Mouse (Mus musculus): ENCODE results near the gene Rgs14. TPM values are rescaled to one million over a fixed set of nuclear protein-coding genes. Genes with fewer than 3 reads are reported as not detected.
A peak's percentile ranks its signal among the peaks of the same experiment; 100 is the strongest.

Gene Rgs14
- total RNA-seq, 1 experiment, result 0.62 TPM

DNA sequence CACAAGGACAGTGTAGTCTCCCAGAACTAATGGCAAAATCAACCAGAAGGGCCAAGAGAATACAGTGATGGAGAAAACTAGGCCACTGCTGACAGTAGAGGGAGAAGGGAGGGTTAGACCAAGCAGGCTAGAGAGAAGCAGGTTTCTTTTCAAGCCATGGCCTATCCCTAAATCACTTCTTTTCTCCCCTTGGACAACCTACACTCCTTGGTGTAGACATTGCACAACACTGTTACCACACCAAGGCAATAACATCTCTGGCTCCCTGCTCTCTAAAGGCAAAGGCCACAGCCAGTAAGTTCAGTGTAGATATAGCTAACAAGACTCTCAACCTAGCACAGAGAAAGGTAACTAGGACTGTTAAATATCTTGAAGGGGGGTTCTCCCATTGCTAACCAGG is 8.4 kb upstream of the Rgs14 start:
- TF ChIP-seq HCFC1 (IDR thresholded peaks at IDR 0.05; ENCODE audit: borderline replicate concordance, insufficient read depth, low read length) (no peak), ZC3H11A (IDR thresholded peaks at IDR 0.05; ENCODE audit: borderline replicate concordance, low read depth, low read length) (no peak), MAFK (IDR thresholded peaks at IDR 0.05; ENCODE audit: insufficient read depth, low read depth, low read length) (no peak), ZNF384 (IDR thresholded peaks at IDR 0.05; ENCODE audit: low read depth, low read length) (no peak), CHD2 (IDR thresholded peaks at IDR 0.05; ENCODE audit: low read depth, low read length) (no peak)
- Histone ChIP-seq H3K4me1 (ENCODE audit: control insufficient read depth in 2 of 2, insufficient read depth in 2 of 2, low read length in 2 of 2, poor library complexity in 1 of 2) (peaks cover 2 to 12% of the 10 kb centered on the region in 2 experiments; a peak in 3 of 4 replicates), H3K9ac (ENCODE audit: insufficient read depth, low read depth, low read length, poor library complexity, severe bottlenecking) (no peak overlapping the region; the same call in 1 of the 2 replicates), H3K27ac (ENCODE audit: insufficient read depth, low read depth, low read length, poor library complexity, severe bottlenecking) (no peak overlapping the region), H3K36me3 (ENCODE audit: control insufficient read depth, insufficient read depth, low read length, poor library complexity, severe bottlenecking) (peaks cover 19% of the 10 kb centered on the region), H3K4me3 (ENCODE audit: insufficient read depth in 1 of 2, low read depth in 1 of 2, low read length in 2 of 2, poor library complexity in 1 of 2, severe bottlenecking in 1 of 2) (peak overlapping the region in 1 of 2 experiments; percentile 93; a peak in 2 of 4 replicates), H3K9me3 (ENCODE audit: control insufficient read depth, insufficient read depth, low read depth, low read length) (no peaks in the 10 kb centered on the region)
- in situ Hi-C loops (cut with MboI; ENCODE audit: low sequenced_read_pairs in 2 of 2, unreplicated experiment in 2 of 2), result no loop called here
- DNase-seq (ENCODE audit: low read depth, low spot score), result no peak

DNA sequence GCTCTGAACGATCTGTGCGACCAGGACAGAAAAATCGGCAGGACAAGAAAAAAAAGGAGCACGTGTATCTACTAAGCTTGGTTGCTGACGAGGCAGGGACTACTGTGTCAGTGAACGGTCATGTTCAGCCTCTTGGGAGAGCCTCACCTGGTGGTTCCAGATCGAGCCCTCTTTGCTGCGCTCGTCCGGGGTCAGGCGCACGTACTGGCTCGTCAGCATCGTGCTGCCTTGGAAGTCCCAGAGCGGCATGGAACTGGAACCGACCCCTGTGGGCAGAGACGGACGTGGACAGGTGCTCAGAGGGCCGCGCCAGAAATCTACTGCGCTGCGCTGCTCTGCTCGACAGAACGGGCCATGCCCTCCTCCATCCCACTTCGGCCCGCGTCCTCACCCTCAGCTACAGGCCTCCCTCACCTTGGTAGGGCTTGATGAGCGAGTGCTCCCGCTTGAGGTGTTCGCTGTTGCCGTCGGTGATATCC is 7.5 kb upstream of the Rgs14 start:
- Histone ChIP-seq H3K27ac (ENCODE audit: insufficient read depth, low read depth, low read length, poor library complexity, severe bottlenecking) (peak overlapping the region; percentile 66), H3K9ac (ENCODE audit: insufficient read depth, low read depth, low read length, poor library complexity, severe bottlenecking) (peak overlapping the region; percentile 95), H3K4me3 (ENCODE audit: insufficient read depth in 1 of 2, low read depth in 1 of 2, low read length in 2 of 2, poor library complexity in 1 of 2, severe bottlenecking in 1 of 2) (peak overlapping the region; percentile 86 to 93), H3K9me3 (ENCODE audit: control insufficient read depth, insufficient read depth, low read depth, low read length) (no peaks in the 10 kb centered on the region), H3K4me1 (ENCODE audit: control insufficient read depth in 2 of 2, insufficient read depth in 2 of 2, low read length in 2 of 2, poor library complexity in 1 of 2) (peaks cover 2 to 12% of the 10 kb centered on the region in 2 experiments; a peak in 3 of 4 replicates), H3K36me3 (ENCODE audit: control insufficient read depth, insufficient read depth, low read length, poor library complexity, severe bottlenecking) (peaks cover 16% of the 10 kb centered on the region)
- DNase-seq (ENCODE audit: low read depth, low spot score), result no peak
- in situ Hi-C loops (cut with MboI; ENCODE audit: low sequenced_read_pairs in 2 of 2, unreplicated experiment in 2 of 2), result no loop called here
- TF ChIP-seq ZNF384 (IDR thresholded peaks at IDR 0.05; ENCODE audit: low read depth, low read length) (no peak), MAFK (IDR thresholded peaks at IDR 0.05; ENCODE audit: insufficient read depth, low read depth, low read length) (no peak), HCFC1 (IDR thresholded peaks at IDR 0.05; ENCODE audit: borderline replicate concordance, insufficient read depth, low read length) (no peak), CHD2 (IDR thresholded peaks at IDR 0.05; ENCODE audit: low read depth, low read length) (no peak), ZC3H11A (IDR thresholded peaks at IDR 0.05; ENCODE audit: borderline replicate concordance, low read depth, low read length) (no peak)

DNA sequence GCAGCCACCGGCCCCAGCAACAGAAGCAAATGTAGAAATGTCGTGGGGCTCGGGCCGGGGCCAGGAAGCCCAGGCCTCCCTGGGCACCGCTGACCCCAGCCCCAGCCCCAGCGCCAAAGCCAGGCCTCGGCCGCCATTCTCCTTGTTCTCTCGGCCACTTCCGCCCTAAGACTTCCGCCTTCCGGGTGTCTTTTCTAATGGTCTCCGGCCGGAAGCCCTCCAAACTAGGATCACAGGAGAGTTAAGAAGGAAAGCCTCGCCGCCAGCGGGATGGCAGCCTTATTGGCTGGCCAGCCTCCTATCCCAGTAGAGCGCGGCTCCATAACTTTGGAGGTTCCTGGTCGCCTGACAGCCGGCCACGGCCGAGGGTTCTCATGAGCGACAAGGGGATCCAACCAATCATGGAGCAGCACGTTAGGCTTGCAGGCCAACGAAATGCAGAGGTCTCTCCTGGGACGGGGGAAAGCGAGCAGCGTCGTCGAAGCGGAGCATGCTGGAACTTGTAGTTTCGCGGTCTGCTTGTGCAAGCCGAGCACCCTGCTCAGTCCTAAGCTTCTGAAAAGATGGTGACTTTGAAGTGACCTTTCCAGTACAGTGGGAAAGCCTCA is 7.0 kb upstream of the Rgs14 start, which contains the start of gene Lman2:
Lman2 (minus strand) TSS at position 331 of the 608 bp plus-strand sequence.
- DNase-seq (ENCODE audit: low read depth, low spot score), result peak; percentile 94
- H3K9ac ChIP-seq (ENCODE audit: insufficient read depth, low read depth, low read length, poor library complexity, severe bottlenecking), result peak within 1 kb of the TSS; percentile 95
- peaks cover 2 to 12% of the 10 kb centered on the region in 2 experiments; a peak in 3 of 4 replicates for H3K4me1 ChIP-seq (ENCODE audit: control insufficient read depth in 2 of 2, insufficient read depth in 2 of 2, low read length in 2 of 2, poor library complexity in 1 of 2)
- in situ Hi-C loops (cut with MboI; ENCODE audit: low sequenced_read_pairs in 2 of 2, unreplicated experiment in 2 of 2), result no loop called here
- H3K36me3 ChIP-seq (ENCODE audit: control insufficient read depth, insufficient read depth, low read length, poor library complexity, severe bottlenecking), result peaks cover 15% of the 10 kb centered on the region
- H3K4me3 ChIP-seq (ENCODE audit: insufficient read depth in 1 of 2, low read depth in 1 of 2, low read length in 2 of 2, poor library complexity in 1 of 2, severe bottlenecking in 1 of 2), result peak within 1 kb of the TSS; percentile 86 to 93
- peak within 1 kb of the TSS; percentile 66 for H3K27ac ChIP-seq (ENCODE audit: insufficient read depth, low read depth, low read length, poor library complexity, severe bottlenecking)
- TF ChIP-seq MAFK (IDR thresholded peaks at IDR 0.05; ENCODE audit: insufficient read depth, low read depth, low read length) (no peak), ZNF384 (IDR thresholded peaks at IDR 0.05; ENCODE audit: low read depth, low read length) (no peak), HCFC1 (IDR thresholded peaks at IDR 0.05; ENCODE audit: borderline replicate concordance, insufficient read depth, low read length) (peak; percentile 96), ZC3H11A (IDR thresholded peaks at IDR 0.05; ENCODE audit: borderline replicate concordance, low read depth, low read length) (no peak), CHD2 (IDR thresholded peaks at IDR 0.05; ENCODE audit: low read depth, low read length) (peak; percentile 72)
- no peaks in the 10 kb centered on the region for H3K9me3 ChIP-seq (ENCODE audit: control insufficient read depth, insufficient read depth, low read depth, low read length)

DNA sequence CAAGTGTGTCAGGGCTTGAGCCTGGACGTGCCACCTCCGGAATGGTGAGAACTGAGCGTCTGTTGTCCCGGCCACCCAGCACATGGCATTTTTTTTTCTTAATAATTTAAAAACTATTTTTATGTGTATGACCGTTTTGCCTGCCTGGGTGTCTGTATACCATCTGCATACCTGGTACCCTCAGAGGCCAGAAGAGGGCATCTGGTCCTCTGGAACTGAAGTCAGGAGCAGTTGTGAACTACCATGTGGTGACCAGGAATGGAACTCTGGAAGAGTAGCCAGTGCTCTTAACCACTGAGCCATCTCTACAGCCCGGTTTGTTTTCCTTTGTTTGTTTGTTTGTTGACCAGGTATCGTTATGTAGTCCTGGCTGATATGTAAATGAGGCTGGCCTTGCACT is 1.1 kb upstream of the Rgs14 start:
- Histone ChIP-seq H3K9me3 (ENCODE audit: control insufficient read depth, insufficient read depth, low read depth, low read length) (no peaks in the 10 kb centered on the region), H3K4me1 (ENCODE audit: control insufficient read depth in 2 of 2, insufficient read depth in 2 of 2, low read length in 2 of 2, poor library complexity in 1 of 2) (peaks cover under 1 to 2% of the 10 kb centered on the region in 2 experiments; a peak in 2 of 4 replicates), H3K36me3 (ENCODE audit: control insufficient read depth, insufficient read depth, low read length, poor library complexity, severe bottlenecking) (no peaks in the 10 kb centered on the region), H3K27ac (ENCODE audit: insufficient read depth, low read depth, low read length, poor library complexity, severe bottlenecking) (no peak overlapping the region), H3K4me3 (ENCODE audit: insufficient read depth in 1 of 2, low read depth in 1 of 2, low read length in 2 of 2, poor library complexity in 1 of 2, severe bottlenecking in 1 of 2) (no peak overlapping the region), H3K9ac (ENCODE audit: insufficient read depth, low read depth, low read length, poor library complexity, severe bottlenecking) (no peak overlapping the region)
- in situ Hi-C loops (cut with MboI; ENCODE audit: low sequenced_read_pairs in 2 of 2, unreplicated experiment in 2 of 2), result no loop called here
- no peak for DNase-seq (ENCODE audit: low read depth, low spot score)
- no peak for TF ChIP-seq ZC3H11A (IDR thresholded peaks at IDR 0.05; ENCODE audit: borderline replicate concordance, low read depth, low read length)
- TF ChIP-seq MAFK (IDR thresholded peaks at IDR 0.05; ENCODE audit: insufficient read depth, low read depth, low read length), result no peak
- TF ChIP-seq CHD2 (IDR thresholded peaks at IDR 0.05; ENCODE audit: low read depth, low read length), result no peak
- TF ChIP-seq ZNF384 (IDR thresholded peaks at IDR 0.05; ENCODE audit: low read depth, low read length), result no peak
- TF ChIP-seq HCFC1 (IDR thresholded peaks at IDR 0.05; ENCODE audit: borderline replicate concordance, insufficient read depth, low read length), result no peak
